Mouse (Mus musculus): ENCODE measurements at regions not wholly inside any gene's neighbourhood (a gene's known extent, or its start where the extent isn't known, plus 50 kb on each side); places are given as distances from the start of the nearest gene placed in this dataset.

- no peak for ATAC-seq (ENCODE audit: low read depth)
- Histone ChIP-seq H3K9ac (ENCODE audit: low read depth, low read length) (no peak overlapping the region), H3K27ac (ENCODE audit: low read length) (no peak overlapping the region), H3K9me3 (replicated peaks; ENCODE audit: control insufficient read depth, low read length) (no peaks in the 10 kb centered on the region), H3K4me2 (ENCODE audit: low read depth, low read length) (no peak overlapping the region), H3K27me3 (ENCODE audit: control insufficient read depth, insufficient read depth, low read depth, low read length) (no peaks in the 10 kb centered on the region), H3K4me3 (ENCODE audit: low read depth, low read length) (no peak overlapping the region), H3K36me3 (ENCODE audit: control insufficient read depth, insufficient read depth) (no peaks in the 10 kb centered on the region), H3K4me1 (ENCODE audit: control insufficient read depth, low read depth, low read length) (no peaks in the 10 kb centered on the region)
- WGBS (ENCODE audit: insufficient replicate concordance): 75% methylated on average over 6 of the region's 6 CpGs
These were observed 135.7 kb upstream of the Arhgap5 start for GRCm38 (mm10) chr12:52368034-52368433.

- H3K4me2 ChIP-seq (ENCODE audit: low read depth, low read length): no peak overlapping the region
- no peaks in the 10 kb centered on the region for H3K36me3 ChIP-seq (ENCODE audit: control insufficient read depth, insufficient read depth)
- no peaks in the 10 kb centered on the region for H3K4me1 ChIP-seq (ENCODE audit: control insufficient read depth, low read depth, low read length)
- 61% methylated on average over 4 of the region's 4 CpGs for WGBS (ENCODE audit: insufficient replicate concordance)
- H3K9me3 ChIP-seq (replicated peaks; ENCODE audit: control insufficient read depth, low read length): no peaks in the 10 kb centered on the region
- no peak overlapping the region for H3K4me3 ChIP-seq (ENCODE audit: low read depth, low read length)
- no peaks in the 10 kb centered on the region for H3K27me3 ChIP-seq (ENCODE audit: control insufficient read depth, insufficient read depth, low read depth, low read length)
- H3K27ac ChIP-seq (ENCODE audit: low read length): no peak overlapping the region
- no peak for ATAC-seq (ENCODE audit: low read depth)
- no peak overlapping the region for H3K9ac ChIP-seq (ENCODE audit: low read depth, low read length)
These were observed 135.3 kb upstream of the Arhgap5 start for GRCm38 (mm10) chr12:52368466-52368865.

GRCm38 (mm10) chr12:52370153-52370710 is 133.5 kb upstream of the Arhgap5 start:
- Histone ChIP-seq H3K27ac (ENCODE audit: low read length) (no peak overlapping the region), H3K27me3 (ENCODE audit: control insufficient read depth, insufficient read depth, low read depth, low read length) (no peaks in the 10 kb centered on the region), H3K4me1 (ENCODE audit: control insufficient read depth, low read depth, low read length) (no peaks in the 10 kb centered on the region), H3K9me3 (replicated peaks; ENCODE audit: control insufficient read depth, low read length) (no peaks in the 10 kb centered on the region), H3K4me3 (ENCODE audit: low read depth, low read length) (no peak overlapping the region), H3K36me3 (ENCODE audit: control insufficient read depth, insufficient read depth) (no peaks in the 10 kb centered on the region), H3K9ac (ENCODE audit: low read depth, low read length) (no peak overlapping the region), H3K4me2 (ENCODE audit: low read depth, low read length) (no peak overlapping the region)
- WGBS (ENCODE audit: insufficient replicate concordance): 66% methylated on average over 12 of the region's 12 CpGs
- ATAC-seq (ENCODE audit: low read depth): no peak

GRCm38 (mm10) chr12:52375116-52375515 is 128.7 kb upstream of the Arhgap5 start:
- no peak overlapping the region for H3K4me3 ChIP-seq (ENCODE audit: low read depth, low read length)
- H3K4me2 ChIP-seq (ENCODE audit: low read depth, low read length): no peak overlapping the region
- H3K9ac ChIP-seq (ENCODE audit: low read depth, low read length): no peak overlapping the region
- H3K27ac ChIP-seq (ENCODE audit: low read length): no peak overlapping the region
- H3K9me3 ChIP-seq (replicated peaks; ENCODE audit: control insufficient read depth, low read length): no peaks in the 10 kb centered on the region
- no peaks in the 10 kb centered on the region for H3K36me3 ChIP-seq (ENCODE audit: control insufficient read depth, insufficient read depth)
- H3K4me1 ChIP-seq (ENCODE audit: control insufficient read depth, low read depth, low read length): no peaks in the 10 kb centered on the region
- 71% methylated on average over 4 of the region's 4 CpGs for WGBS (ENCODE audit: insufficient replicate concordance)
- no peak for ATAC-seq (ENCODE audit: low read depth)
- H3K27me3 ChIP-seq (ENCODE audit: control insufficient read depth, insufficient read depth, low read depth, low read length): no peaks in the 10 kb centered on the region

- no peak for ATAC-seq (ENCODE audit: low read depth)
- no peak overlapping the region for H3K27ac ChIP-seq (ENCODE audit: low read length)
- WGBS (ENCODE audit: insufficient replicate concordance): 67% methylated on average over 10 of the region's 10 CpGs
- no peaks in the 10 kb centered on the region for H3K9me3 ChIP-seq (replicated peaks; ENCODE audit: control insufficient read depth, low read length)
- no peak overlapping the region for H3K4me2 ChIP-seq (ENCODE audit: low read depth, low read length)
- no peak overlapping the region for H3K9ac ChIP-seq (ENCODE audit: low read depth, low read length)
- no peaks in the 10 kb centered on the region for H3K4me1 ChIP-seq (ENCODE audit: control insufficient read depth, low read depth, low read length)
- H3K4me3 ChIP-seq (ENCODE audit: low read depth, low read length): no peak overlapping the region
- H3K36me3 ChIP-seq (ENCODE audit: control insufficient read depth, insufficient read depth): no peaks in the 10 kb centered on the region
- no peaks in the 10 kb centered on the region for H3K27me3 ChIP-seq (ENCODE audit: control insufficient read depth, insufficient read depth, low read depth, low read length)
These were observed 126.9 kb upstream of the Arhgap5 start for GRCm38 (mm10) chr12:52376692-52377462.

- Histone ChIP-seq H3K9me3 (replicated peaks; ENCODE audit: control insufficient read depth, low read length) (no peaks in the 10 kb centered on the region), H3K27ac (ENCODE audit: low read length) (no peak overlapping the region), H3K4me3 (ENCODE audit: low read depth, low read length) (no peak overlapping the region)
These were observed 126.3 kb upstream of the Arhgap5 start for GRCm38 (mm10) chr12:52377463-52377848.

GRCm38 (mm10) chr12:52379245-52379644 is 124.5 kb upstream of the Arhgap5 start:
- Histone ChIP-seq H3K9me3 (replicated peaks; ENCODE audit: control insufficient read depth, low read length) (no peaks in the 10 kb centered on the region), H3K4me2 (ENCODE audit: low read depth, low read length) (no peak overlapping the region), H3K27me3 (ENCODE audit: control insufficient read depth, insufficient read depth, low read depth, low read length) (no peaks in the 10 kb centered on the region), H3K4me1 (ENCODE audit: control insufficient read depth, low read depth, low read length) (no peaks in the 10 kb centered on the region), H3K27ac (ENCODE audit: low read length) (no peak overlapping the region), H3K4me3 (ENCODE audit: low read depth, low read length) (no peak overlapping the region), H3K36me3 (ENCODE audit: control insufficient read depth, insufficient read depth) (no peaks in the 10 kb centered on the region), H3K9ac (ENCODE audit: low read depth, low read length) (no peak overlapping the region)
- ATAC-seq (ENCODE audit: low read depth): no peak
- 69% methylated on average over 4 of the region's 4 CpGs for WGBS (ENCODE audit: insufficient replicate concordance)

More at GRCm38 (mm10) chr12:52377463-52377848, 126.3 kb upstream of the Arhgap5 start:
- ATAC-seq (ENCODE audit: low read depth): no peak
- no peaks in the 10 kb centered on the region for H3K36me3 ChIP-seq (ENCODE audit: control insufficient read depth, insufficient read depth)
- WGBS (ENCODE audit: insufficient replicate concordance): 79% methylated on average over 2 of the region's 2 CpGs
- H3K4me1 ChIP-seq (ENCODE audit: control insufficient read depth, low read depth, low read length): no peaks in the 10 kb centered on the region
- H3K4me2 ChIP-seq (ENCODE audit: low read depth, low read length): no peak overlapping the region
- no peak overlapping the region for H3K9ac ChIP-seq (ENCODE audit: low read depth, low read length)
- H3K27me3 ChIP-seq (ENCODE audit: control insufficient read depth, insufficient read depth, low read depth, low read length): no peaks in the 10 kb centered on the region

GRCm38 (mm10) chr12:52379960-52380359 is 123.8 kb upstream of the Arhgap5 start:
- no peak overlapping the region for H3K27ac ChIP-seq (ENCODE audit: low read length)

GRCm38 (mm10) chr12:52381161-52381967 is 122.4 kb upstream of the Arhgap5 start:
- H3K9ac ChIP-seq (ENCODE audit: low read depth, low read length): no peak overlapping the region
- ATAC-seq (ENCODE audit: low read depth): no peak
- H3K4me1 ChIP-seq (ENCODE audit: control insufficient read depth, low read depth, low read length): no peaks in the 10 kb centered on the region
- H3K9me3 ChIP-seq (replicated peaks; ENCODE audit: control insufficient read depth, low read length): no peaks in the 10 kb centered on the region
- H3K27ac ChIP-seq (ENCODE audit: low read length): no peak overlapping the region
- no peak overlapping the region for H3K4me3 ChIP-seq (ENCODE audit: low read depth, low read length)
- H3K27me3 ChIP-seq (ENCODE audit: control insufficient read depth, insufficient read depth, low read depth, low read length): no peaks in the 10 kb centered on the region
- no peaks in the 10 kb centered on the region for H3K36me3 ChIP-seq (ENCODE audit: control insufficient read depth, insufficient read depth)
- H3K4me2 ChIP-seq (ENCODE audit: low read depth, low read length): no peak overlapping the region
- WGBS (ENCODE audit: insufficient replicate concordance): 63% methylated on average over 18 of the region's 18 CpGs

More at GRCm38 (mm10) chr12:52379960-52380359, 123.8 kb upstream of the Arhgap5 start:
- Histone ChIP-seq H3K9me3 (replicated peaks; ENCODE audit: control insufficient read depth, low read length) (no peaks in the 10 kb centered on the region), H3K4me1 (ENCODE audit: control insufficient read depth, low read depth, low read length) (no peaks in the 10 kb centered on the region), H3K4me3 (ENCODE audit: low read depth, low read length) (no peak overlapping the region), H3K4me2 (ENCODE audit: low read depth, low read length) (no peak overlapping the region), H3K36me3 (ENCODE audit: control insufficient read depth, insufficient read depth) (no peaks in the 10 kb centered on the region), H3K9ac (ENCODE audit: low read depth, low read length) (no peak overlapping the region), H3K27me3 (ENCODE audit: control insufficient read depth, insufficient read depth, low read depth, low read length) (no peaks in the 10 kb centered on the region)
- WGBS (ENCODE audit: insufficient replicate concordance): 68% methylated on average over 5 of the region's 5 CpGs
- no peak for ATAC-seq (ENCODE audit: low read depth)
